Mouse (Mus musculus) heart, adult 8-10 months (tissue): Measurements from ENCODE around the gene Runx2. TPM values are rescaled to one million over a fixed set of nuclear protein-coding genes. Genes with fewer than 3 reads are reported as not detected.

ENCODE experiments used
- DNase-seq: peaks from one replicate; pipeline ENCODE4 v3.0.0; 2022; ENCODE audit warnings: low spot score
- total RNA-seq, 4 experiments: library from RNA; stranded (reverse); gene quantifications; 2 replicates each; pipeline ENCODE4 v1.2.4; 2022

The Runx2 gene
- total RNA-seq, 4 experiments from 2014 or later, result 0.12 to 1.2 (median 0.51) TPM

DNA sequence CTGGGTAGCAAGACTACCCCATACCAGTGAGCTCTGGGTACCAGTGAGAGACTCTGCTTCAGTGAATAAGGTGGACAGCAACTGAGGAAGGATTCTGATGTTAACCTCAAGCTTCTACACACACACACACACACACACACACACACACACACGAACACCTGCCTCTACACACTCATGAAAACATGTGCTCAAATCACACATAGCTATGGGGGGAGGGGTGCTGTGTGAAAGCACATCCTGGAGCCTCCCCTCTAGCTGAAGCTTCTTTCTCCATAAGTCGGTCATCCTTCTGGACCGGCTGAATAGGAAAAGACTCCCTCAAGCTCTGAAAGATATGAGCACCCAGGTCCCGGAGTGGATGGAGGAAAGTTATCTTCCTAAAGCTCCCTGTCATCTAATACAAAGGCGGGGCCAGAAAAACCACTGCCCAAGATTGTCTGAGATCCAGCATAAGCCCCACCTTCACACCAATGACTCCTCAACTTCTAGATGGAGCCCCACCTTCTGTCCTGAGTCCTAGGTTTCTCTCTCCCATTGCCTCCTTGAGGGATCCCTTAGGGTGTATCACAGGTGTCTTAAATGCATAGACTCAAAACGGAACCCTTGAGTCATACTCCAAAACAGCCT lies 152.4 kb downstream of the Runx2 start:
- DNase-seq, result no peak

DNA sequence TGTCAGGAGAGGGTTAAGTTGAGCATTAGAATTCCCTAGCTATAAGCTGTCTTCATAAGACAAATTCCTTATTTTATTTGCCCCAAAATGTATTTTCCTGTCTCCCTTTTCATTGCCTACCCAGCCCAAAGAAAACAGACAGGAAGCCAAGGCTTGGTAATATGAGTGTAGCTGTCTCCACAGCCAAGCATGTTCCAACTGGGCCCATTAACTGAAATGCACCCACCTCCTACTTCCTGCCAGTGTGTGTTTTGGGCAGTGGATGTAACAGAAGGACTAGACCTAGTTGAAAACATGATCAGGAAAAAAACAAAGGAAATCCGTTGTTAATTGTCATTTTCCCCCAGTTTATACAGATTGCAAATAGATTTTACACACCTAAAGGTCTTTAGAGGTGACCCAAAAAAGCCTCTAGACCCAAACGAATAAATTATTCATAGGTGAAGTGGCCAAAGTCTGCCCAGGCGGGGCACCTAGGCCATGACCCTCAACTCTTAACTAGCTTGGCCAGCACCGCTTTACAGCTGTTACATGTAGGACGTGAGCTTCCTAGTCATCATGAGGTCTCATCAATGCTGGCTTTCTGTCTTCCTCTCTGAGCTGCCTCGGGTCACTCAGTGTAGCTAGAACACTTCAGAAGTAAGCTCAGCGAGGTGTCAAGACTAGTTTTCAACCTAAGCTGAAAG lies 154.3 kb downstream of the Runx2 start:
- no peak for DNase-seq

DNA sequence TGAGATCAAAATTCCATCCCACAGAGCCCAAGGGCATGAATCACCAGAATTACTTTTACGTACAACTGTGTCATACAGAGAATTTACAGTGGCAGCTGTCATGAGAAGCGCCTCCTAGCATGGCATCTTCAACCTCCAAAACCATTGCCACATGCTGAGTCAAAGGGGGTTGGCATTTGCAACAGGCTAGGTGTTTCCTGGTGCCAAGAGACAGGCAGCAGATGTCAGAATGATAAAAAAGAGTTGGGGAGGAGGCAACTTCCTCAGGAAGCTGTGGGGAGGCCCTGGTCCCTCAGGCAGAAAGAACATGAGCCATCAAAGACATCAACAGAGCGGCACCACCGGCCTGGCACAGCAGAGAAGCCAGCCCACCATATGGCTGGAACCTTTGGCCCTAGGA lies 160.1 kb downstream of the Runx2 start:
- no peak for DNase-seq

DNA sequence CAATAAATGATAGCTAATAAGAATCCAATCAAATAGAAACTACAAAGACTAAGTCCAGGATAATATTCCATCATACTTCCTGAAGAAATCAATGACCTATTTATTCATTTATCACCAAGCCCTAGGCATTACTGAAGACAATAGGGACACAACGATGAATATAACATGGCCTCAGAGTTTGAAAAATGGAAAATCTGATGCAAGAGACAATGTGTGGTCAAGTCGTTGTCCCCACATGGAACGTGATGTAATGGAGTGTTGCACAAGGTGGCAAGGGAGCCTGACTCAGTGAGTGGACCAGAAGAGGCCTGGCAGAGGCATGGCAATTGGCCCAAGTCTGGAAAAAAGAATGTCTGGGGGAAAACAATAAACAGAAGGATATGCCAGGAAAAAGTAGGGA lies 161.5 kb downstream of the Runx2 start:
- no peak for DNase-seq

DNA sequence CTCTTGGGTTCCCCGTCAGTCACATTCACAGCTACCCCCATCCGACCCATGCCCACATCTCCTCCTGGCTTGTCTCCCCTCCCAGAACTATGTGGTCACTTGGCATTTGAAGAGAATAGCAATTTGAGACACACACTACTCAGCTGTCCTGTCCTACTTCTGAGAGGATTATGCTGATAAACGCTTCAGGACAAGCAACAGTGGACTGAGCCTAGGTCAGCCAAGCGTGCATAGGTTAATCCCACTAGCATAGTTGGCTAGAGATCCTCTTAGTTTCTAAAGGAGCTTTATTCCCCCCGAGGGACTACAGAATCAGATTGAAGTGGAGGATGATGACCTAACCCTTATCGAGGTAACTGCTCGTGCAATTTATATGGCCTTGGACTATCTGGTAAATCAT lies 162.5 kb downstream of the Runx2 start:
- DNase-seq, result no peak

DNA sequence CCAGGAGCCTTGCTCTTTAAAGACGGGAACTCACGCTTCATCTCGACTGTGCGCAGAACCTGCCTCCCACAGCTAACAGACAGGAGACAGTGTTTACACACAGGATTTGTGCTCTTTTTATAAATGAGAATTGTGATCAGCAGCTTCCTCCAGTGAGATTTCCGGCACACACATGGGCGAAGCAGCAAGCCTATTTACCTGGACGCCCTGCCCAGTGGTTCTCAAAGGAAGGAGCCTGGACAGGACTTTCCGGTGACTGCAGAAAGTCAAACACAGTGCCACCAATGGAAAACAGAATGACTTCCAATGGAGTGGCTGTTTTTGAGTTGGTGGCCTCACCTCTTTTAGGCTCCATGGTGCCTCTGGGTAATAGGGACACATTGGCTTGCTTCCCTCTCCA lies 163.0 kb downstream of the Runx2 start:
- DNase-seq, result no peak

DNA sequence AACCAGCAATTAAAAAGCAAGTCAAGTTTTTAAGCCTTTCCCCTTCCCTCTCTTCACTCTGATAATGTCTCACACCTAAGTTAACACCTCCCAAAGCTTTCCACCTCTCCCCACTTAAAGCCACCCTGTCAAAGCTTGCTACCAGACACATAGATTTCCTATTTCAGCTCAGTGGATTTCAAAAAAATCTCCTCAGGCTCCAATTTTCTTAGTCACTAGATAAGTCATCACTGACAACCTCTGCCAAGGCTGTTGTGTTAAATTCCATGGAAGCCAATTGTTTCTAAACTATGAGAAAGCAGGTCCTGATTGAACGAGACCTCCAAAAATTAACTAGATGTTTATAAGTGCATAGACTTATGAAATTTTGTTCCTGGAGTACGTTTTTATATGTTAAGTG lies 164.2 kb downstream of the Runx2 start:
- no peak for DNase-seq

DNA sequence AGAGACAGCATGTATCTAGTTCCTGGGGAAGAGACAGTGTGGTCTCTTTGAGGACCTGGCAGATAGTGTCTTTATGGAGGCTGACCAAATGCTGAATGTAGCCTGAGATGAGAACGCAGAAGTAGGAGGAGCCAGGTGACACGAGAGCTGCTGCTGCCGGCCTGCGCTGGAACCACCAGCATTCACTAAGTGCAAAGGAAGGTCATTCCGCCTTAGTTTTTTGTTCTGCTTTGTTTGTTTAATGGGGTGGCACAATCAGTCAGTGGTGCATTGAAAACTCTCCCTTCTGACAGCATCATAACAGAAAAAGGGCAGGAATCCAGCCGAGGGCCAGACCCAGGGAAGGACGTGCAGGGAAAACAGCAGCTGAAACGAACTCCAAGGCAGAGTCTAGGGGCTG lies 165.5 kb downstream of the Runx2 start:
- DNase-seq, result no peak

DNA sequence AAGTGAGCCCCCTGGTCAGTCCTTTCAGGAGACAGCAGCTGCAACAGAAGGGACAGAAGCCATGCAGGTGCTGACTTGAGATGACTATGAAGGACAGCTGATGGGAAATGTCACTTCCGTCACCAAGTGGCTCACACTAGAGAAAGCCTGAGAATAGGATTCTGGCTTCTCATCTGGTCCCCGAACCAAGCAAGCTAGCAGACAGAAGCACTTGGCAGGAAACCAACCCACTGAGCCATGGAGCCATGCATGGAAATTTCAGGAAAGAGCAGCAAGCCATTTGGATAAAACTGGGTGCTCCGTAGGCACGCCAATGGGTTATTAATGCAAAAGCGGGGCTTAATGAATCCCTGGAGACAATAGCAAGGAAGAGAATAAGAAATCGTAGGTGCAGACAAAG lies 166.7 kb downstream of the Runx2 start:
- no peak for DNase-seq

DNA sequence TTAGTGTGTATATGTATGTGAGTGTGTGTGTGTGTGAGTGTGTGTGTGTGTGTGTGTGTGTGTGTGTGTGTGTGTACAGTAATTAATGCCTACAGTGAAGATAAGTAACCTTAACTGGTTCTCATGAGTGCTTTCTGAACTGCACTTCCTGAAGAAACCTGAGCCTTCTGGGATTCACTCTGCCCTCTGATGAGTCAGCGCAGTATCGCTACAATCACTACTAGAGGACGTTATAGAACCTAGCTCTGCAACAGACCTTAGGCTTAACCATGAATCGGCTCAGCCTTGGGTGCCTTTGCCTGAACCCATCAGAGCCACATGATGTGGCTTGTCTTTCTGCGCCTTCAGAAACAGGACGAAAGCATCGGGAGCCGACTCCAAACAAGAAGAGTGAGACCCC lies 169.5 kb downstream of the Runx2 start:
- no peak for DNase-seq

DNA sequence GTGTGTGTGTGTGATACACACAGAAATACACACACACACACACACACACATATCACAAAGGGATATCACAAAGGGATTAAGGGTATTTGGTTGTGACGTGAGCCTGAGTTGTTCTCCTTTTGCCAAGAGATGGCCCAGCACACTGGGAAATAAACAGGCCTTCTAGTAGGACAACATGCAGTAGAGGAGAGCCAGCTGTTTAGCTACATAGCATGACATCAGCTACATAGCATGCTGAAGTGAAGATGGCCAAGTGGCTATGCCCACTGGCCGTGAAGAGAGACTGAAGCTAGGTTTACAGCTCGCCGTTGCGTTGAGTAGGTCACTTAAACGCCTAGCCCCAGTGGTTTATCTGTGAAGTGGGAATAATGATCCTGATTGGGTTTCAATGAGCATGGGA lies 171.3 kb downstream of the Runx2 start:
- no peak for DNase-seq

DNA sequence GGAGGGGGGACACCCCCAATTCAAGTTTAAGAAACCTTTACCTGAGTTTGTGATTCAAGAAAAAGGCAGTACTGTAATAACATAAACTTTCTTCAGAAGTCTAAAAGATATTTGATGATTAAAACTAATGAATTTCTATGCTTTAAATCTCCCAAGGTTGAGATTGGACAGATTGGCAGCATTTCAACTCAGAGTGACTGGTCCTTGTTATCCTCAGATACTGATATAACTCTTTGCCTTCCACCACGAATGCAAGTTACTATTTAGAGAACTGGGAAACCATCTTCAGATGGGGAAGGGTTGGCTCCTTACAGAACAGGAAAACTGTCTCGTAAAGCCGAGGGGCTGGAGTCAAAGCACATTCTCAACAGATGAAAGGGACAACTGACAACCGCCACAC lies 172.5 kb downstream of the Runx2 start:
- DNase-seq, result no peak

DNA sequence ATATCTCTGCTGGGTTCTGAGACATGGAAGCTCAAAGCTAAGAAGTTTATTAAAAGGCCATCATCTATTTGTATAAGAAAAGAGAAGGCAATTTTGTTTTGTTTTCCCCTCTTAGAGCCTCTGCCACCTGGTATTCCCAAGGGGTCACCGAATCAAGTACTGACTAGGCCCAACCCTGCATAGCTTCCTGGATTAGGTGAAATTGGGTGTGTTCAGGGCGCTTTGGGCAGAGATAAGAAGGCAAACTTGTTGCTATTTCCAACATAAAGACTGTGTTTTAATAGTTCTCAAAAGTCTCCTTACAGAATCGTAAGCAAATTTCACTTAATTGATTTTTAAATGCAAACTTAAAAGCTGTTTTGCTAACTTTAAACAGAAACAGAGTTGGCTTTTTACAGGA lies 173.7 kb downstream of the Runx2 start:
- no peak for DNase-seq

DNA sequence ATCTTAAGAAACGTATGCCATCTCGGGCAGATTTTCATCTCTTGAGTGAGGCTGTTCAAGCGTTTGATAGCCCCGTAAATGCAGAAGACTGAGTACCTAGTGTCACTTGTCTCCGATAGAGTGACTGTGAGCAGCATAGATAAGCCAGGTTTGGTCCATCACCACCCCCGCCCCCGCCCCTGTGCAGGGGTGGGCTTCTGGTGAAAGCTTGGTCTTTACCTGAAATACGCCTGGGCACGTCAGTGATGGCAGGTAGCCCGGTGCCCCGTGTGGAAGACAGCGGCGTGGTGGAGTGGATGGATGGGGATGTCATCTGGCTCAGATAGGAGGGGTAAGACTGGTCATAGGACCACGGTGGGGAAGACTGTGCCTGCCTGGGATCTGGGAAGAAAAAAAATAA lies 175.2 kb downstream of the Runx2 start:
- no peak for DNase-seq

DNA sequence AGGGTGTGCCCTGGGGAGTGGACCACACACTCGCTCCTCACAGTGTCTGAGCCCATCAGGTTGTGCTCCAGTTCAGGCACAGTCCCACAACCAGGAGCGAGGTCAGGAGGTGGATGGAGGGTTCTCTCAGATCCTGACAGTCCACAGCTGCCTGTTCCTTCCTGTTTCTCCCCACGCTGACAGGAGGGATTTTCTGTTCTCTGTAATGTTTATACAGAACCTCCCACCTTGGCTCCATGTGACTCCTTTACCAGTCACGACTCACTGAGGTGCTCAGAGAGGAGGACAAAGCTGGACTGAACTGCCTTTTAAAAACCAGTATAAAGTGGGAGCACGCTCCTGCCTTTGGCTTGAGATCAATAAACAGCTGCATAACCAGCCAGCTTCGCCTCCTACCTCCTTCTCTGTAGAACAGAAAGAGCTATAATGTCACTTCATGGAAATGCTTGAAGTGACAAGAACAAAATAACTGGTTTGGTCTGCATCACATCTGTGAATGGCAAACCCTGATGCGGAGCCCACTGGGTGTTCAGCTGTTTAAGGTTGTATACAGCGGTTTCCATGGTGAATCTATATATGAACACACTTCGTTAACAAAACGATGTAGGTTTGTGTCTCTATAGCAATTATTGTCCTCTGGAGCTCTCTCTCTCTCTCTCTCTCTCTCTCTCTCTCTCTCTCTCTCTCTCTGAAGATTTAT lies 177.3 kb downstream of the Runx2 start:
- no peak for DNase-seq

DNA sequence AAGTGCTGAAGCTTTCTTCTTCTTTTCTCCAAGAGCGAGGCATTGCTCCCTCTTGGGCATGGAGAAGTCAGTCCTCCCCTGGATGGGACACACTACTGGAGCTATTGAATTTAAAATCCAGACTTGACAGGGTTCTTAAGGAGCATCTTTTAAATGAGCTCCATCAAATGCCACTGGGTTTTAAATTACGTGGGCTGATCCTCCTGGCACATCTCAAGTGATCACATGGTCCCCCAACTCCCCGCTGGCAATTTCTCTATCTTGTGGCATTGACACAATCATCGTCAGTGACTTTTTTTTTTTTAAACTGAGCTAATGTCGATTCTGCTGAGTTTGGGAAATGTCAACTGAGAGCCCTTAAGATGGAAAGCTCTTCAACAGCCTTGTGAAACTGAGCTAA lies 180.1 kb downstream of the Runx2 start:
- no peak for DNase-seq

DNA sequence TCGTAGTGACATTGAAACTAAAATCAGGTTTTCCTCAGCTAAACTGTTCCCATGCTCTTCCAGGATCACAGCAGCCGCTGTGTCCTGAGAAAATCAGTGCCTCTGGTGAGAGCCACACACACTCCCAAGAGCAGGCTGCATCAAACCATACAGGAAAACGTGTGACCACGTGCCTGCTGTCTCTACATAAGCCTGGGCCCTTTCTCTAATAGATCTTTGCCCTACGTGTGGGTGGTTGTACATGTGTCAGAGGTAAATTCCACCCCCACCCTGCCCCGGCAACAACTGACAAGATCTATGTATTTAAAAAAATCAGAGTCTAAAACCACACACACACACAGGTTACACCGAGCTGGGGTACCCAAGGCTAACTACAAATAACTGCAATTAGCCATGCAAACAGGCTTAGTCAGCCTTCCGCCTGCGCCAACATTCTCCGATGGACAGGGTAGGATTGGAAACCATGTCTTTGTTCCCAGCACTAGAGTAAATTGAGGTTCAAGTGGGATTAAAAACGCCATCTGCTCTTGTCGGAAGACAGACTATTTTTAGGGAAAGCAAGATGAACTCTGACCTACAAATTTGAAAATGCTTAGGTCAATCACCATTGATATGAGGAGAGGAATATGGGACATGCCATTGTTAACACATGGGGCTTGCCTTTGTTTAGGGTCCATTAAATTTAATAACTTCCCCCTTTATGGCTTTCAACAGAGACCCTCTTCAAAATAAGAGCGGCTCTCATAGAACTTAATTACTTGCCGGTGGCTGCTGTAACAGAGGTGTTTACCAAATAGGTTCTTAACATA lies 180.8 kb downstream of the Runx2 start:
- DNase-seq, result no peak

DNA sequence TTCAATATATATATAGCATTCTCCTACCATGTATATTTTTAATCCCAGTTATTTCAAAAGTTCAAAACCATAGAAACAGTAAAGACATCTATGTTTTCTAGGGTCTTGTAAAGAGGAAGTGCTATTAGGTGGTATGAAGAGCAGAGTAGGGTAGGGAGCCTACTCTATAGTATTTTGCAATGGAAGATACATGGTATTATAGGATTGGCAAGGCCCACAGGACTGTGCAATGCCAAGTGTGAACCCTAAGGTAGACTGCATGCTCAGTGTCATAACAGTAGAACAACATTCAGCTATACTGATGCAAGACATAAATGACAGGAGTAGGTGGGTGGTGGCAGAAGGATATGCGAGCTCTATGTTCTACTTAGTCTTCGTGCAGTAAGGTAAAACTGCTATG lies 181.7 kb downstream of the Runx2 start:
- no peak for DNase-seq

DNA sequence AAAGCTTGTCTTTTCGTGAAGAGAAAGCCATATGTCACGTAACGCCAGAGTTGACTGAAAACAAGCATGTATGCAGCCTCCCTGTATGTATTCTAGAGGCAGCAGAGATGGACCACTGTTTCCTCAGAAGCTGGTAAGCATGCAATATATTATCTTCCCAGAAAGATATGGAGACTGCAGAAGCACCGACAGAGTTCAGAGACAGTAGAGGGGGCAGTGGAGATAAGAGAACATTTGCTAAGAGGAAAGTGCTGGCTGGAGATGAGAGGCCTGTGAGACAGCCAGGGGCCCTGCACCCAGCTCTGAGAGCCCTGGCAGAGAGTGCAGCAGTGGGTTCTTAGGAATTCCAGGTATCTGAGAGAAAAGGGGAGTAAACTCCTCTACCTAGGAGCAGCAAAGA lies 182.3 kb downstream of the Runx2 start:
- no peak for DNase-seq

DNA sequence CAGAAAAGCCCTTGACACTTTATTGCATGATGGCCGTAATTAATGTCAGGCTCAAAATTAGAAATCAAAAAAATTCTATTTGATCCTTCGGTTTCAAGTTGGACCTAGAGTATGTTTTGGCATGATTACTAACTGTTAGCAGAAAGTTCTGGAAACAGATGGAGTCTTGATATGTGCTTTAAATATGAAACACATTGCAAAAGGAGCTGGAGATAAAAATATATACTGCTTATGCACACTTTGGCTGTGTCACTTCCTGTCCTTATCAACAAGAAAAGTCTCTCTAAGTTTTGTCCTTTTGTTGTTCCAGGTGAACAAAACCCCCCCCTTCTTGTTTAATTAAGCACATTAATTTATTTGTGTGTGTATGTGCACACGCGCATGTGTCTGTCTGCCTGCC lies 183.0 kb downstream of the Runx2 start:
- no peak for DNase-seq

DNA sequence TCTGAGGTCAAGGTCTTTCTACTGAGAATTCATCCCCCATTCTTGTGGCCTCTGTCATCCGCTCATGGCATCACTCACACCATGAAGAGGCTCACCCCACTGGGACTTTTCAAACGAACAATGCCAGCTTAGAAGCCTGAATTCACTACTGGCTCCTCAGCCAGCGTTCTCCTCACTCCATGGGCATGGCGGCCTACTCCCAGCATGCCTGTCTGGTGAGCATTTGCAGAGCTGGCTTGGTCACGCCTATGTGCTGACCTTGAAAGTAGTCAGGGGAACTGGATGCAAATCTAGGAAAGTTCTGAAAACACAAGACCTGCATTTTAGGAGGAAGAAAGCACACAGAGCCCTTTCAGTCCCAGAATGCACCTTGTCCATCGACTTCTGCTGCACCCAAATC lies 187.3 kb downstream of the Runx2 start:
- DNase-seq, result no peak

DNA sequence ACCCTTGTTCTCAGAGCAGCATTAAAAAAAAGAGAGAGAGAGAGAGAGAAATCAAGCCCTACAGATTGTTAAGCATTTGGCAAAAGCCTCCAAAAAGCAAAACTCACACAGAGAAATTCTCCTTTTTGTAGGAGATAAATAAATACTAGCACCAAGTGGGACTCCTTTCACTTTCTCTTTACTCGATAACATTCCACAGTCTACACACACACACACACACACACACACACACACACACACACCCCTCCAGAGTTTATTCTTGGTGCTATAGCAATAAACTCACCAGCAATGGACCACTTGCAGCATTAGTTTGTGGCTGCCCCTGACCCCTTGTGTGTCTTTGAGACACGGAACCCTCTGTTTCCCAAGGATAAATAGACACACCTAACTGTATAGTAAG lies 190.9 kb downstream of the Runx2 start:
- DNase-seq, result no peak
